Mouse (Mus musculus) liver, adult 2 months (tissue): ENCODE data around the gene Ryr3.

Source experiments
- CTCF ChIP-seq: fragments of 200-500 bp; IDR thresholded peaks from 2 replicates; pipeline ENCODE4 v1.5.1; 2011; ENCODE audit warnings: low read depth, low read length, control low read depth
- POLR2A ChIP-seq: fragments of 200-500 bp; IDR thresholded peaks from 2 replicates; pipeline ENCODE4 v1.6.1; 2011; ENCODE audit warnings: low read length, control low read depth; ENCODE audit not compliant: insufficient read depth; ENCODE audit errors: extremely low read depth

DNA sequence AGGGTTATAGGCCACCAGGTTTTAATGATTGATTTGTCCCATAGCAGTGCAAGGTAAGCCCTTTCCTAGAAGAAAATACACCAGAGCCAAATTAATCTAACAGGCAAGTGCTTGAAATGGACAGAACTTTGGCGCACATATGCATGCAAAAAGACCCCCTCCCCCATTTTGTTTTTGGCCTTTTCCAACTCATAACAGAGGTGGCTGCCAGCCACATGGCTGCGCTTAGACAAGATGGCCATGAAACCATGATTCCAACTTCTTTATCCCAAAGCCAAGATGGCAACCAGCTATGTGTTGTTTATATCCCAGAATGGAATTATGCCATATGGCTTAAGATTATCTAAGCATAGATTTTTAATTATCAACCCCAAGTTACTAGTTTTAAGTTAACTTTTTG lies 623.1 kb downstream of the Ryr3 start:
- no peak for TF ChIP-seq POLR2A
- TF ChIP-seq CTCF, result no peak
